Mouse (Mus musculus): ENCODE results near the gene Armt1.

DNA sequence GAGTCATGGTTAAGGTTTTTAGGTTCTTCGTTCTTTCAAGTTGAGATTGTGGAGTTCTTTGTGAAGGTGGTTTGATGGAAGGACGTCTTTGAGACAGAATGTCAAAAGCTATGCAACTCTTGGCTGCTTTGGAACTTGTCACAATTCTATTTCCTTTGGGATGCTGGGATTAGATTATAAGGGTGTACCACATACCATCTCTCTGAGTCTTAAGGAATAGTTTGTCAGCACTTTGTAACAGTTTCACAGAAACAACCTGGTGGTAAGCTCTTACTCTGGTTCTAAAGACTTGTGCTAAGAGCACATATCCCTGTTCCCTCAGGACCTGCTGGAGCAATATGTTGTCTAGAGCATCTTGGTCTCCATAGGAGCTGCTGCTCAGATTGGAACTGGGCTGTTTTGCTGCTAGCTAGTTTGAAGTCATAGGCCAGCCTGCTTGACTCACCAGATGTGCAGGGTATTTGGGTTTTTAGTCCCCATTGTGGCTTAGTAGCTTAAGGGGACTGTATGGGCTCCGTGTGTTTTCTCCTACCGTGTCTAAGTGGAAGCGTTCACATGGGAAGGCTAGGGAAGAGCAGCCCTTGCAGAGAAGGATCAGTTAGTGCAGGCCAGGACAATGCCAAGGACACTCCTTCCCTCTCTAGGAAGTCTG is 42.7 kb upstream of the Armt1 start:
- TF ChIP-seq POLR2A (IDR thresholded peaks at IDR 0.05; ENCODE audit: extremely low read depth, insufficient read depth, low read length) (no peak), CTCF (IDR thresholded peaks at IDR 0.05; ENCODE audit: extremely low read depth, insufficient read depth, low read length) (no peak)

All from cortical plate, adult 2 months (tissue).